8 mouse cellular contexts compared by ENCODE assay signal in the genomic region with DNA sequence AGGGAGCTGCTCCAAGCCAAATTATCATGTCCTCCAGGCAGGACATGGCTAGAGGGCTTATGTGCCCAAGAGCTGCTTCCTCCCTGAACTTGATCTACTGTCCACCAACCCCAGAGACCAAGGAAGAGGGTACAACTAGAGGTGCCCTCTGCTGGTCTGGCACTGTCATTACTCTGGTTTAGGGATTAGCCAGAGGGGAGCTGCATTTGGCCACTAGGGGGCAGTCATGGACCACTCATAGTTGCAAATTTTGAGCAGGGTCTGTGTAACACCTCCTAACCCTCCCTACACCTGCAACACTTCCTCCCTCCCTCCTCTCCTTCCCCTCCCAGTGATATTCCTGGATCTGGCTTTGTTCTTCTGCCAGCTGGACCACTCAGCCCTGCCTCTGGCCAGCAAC. TPM values are rescaled to one million over a fixed set of nuclear protein-coding genes. Genes with fewer than 3 reads are reported as not detected.
DNase-seq lines count a peak whose midpoint lies in the region; ATAC-seq and TF ChIP-seq lines count a peak whose summit lies in the region.
"Had no signal": no experiment of that assay in that cellular context is flagged by ENCODE, and none has a peak within 500 bp of the region (broad histone marks: within the 10 kb centered on the region; RNA-seq: fewer than 3 reads in every experiment).

No protein-coding gene starts in this region.

- intact Hi-C loops in gastrocnemius, adult 2 months (cut with DNase I): loop anchor here (2.0 kb wide), 1 partner anchor 102 kb away; no protein-coding TSS in a partner anchor
- intact Hi-C loops in left cerebral cortex, postnatal 25 days (cut with DNase I): loop anchor here (2.0 to 5.0 kb wide), 2 partner anchors 90 to 206 kb away; no protein-coding TSS in a partner anchor

- no peaks in the 10 kb centered on the region for H3K9me3 ChIP-seq in intestine, embryonic 14.5 days (ENCODE audit: control insufficient read depth, low read length)
- H3K9me3 ChIP-seq in midbrain, embryonic 12.5 days: no peaks in the 10 kb centered on the region
- H3K9me3 ChIP-seq: stomach, embryonic 15.5 days had no signal

- peaks cover 46% of the 10 kb centered on the region for H3K36me3 ChIP-seq in intestine, embryonic 14.5 days (ENCODE audit: control insufficient read depth, insufficient read depth, low read length)
- no peaks in the 10 kb centered on the region for H3K36me3 ChIP-seq in midbrain, embryonic 12.5 days

- 0 out of 2 replicates have a peak, but pooled peaks have one; percentile 7 for ATAC-seq in intestine, embryonic 14.5 days (replicated peaks; ENCODE audit: low FRiP score, low TSS enrichment, low read depth)
- ATAC-seq in midbrain, embryonic 12.5 days (ENCODE audit: low FRiP score, low read depth): peak; percentile 48; the same call in 1 of the 2 replicates

- no peak overlapping the region for H3K4me3 ChIP-seq in gastrocnemius, adult 2 months
- no peak overlapping the region for H3K4me3 ChIP-seq in intestine, embryonic 14.5 days (ENCODE audit: low read depth, low read length)
- no peak overlapping the region for H3K4me3 ChIP-seq in midbrain, embryonic 12.5 days
- H3K4me3 ChIP-seq: stomach, embryonic 15.5 days had no signal

- no peak overlapping the region for H3K9ac ChIP-seq in intestine, embryonic 14.5 days (ENCODE audit: low read length)
- no peak overlapping the region for H3K9ac ChIP-seq in midbrain, embryonic 12.5 days (replicated peaks)
- H3K9ac ChIP-seq: stomach, embryonic 15.5 days had no signal

- H3K4me2 ChIP-seq in intestine, embryonic 14.5 days (ENCODE audit: low read length): no peak overlapping the region
- H3K4me2 ChIP-seq in midbrain, embryonic 12.5 days (replicated peaks): no peak overlapping the region
- H3K4me2 ChIP-seq: stomach, embryonic 15.5 days had no signal

- H3K4me1 ChIP-seq in intestine, embryonic 14.5 days (replicated peaks; ENCODE audit: control insufficient read depth, insufficient read depth, low read length): peaks cover 16% of the 10 kb centered on the region
- peaks cover 15% of the 10 kb centered on the region for H3K4me1 ChIP-seq in midbrain, embryonic 12.5 days

- peak; percentile 88 for DNase-seq in ZHBTc4 (ENCODE audit: low read depth, low spot score)
- DNase-seq in cerebellum, postnatal 25 days: peak; percentile 73 to 85
- DNase-seq in gastrocnemius, adult 2 months: peak; percentile 89
- DNase-seq in intestine, embryonic 14.5 days (ENCODE audit: low spot score): peak; percentile 95
- peak; percentile 84 to 89 for DNase-seq in left cerebral cortex, postnatal 25 days (ENCODE audit: low spot score in 2 of 2)
- DNase-seq in skeletal muscle tissue, adult 2 months (ENCODE audit: low read depth, low spot score): peak; percentile 77

- H3K27me3 ChIP-seq in intestine, embryonic 14.5 days (replicated peaks; ENCODE audit: control insufficient read depth, insufficient read depth, low read length): peaks cover 6% of the 10 kb centered on the region; the same call in 1 of the 2 replicates
- H3K27me3 ChIP-seq in midbrain, embryonic 12.5 days: peaks cover 16% of the 10 kb centered on the region

- H3K27ac ChIP-seq in gastrocnemius, adult 2 months: no peak overlapping the region
- no peak overlapping the region for H3K27ac ChIP-seq in intestine, embryonic 14.5 days (ENCODE audit: low read depth)
- no peak overlapping the region for H3K27ac ChIP-seq in midbrain, embryonic 12.5 days (replicated peaks)
- H3K27ac ChIP-seq: stomach, embryonic 15.5 days had no signal

- TF ChIP-seq CTCF in gastrocnemius, adult 2 months (IDR thresholded peaks at IDR 0.05): no peak; the same call in 1 of the 2 replicates

RNA-seq across cellular contexts. Expression of gene Gm45837, which starts 2.1 kb away (rescaled TPM):
- total RNA-seq in gastrocnemius, adult 2 months (2021): not detected
- polyA plus RNA-seq in intestine, embryonic 14.5 days (2014; fragmentation: Nextera tagmentation; extraction: Ambion mirVana): 3.9 TPM in 1 of 2 replicates, not detected in the other
- total RNA-seq in left cerebral cortex, postnatal 25 days (2021): not detected
- not detected in 2 replicates for polyA plus RNA-seq in midbrain, embryonic 12.5 days (2016; fragmentation: Nextera tagmentation; extraction: Ambion mirVana)

RNA-seq across cellular contexts. Expression of gene Pde2a, which starts 8.7 kb away (rescaled TPM):
- total RNA-seq in gastrocnemius, adult 2 months (2021): 10 to 100 TPM; 21.2 to 28.5 TPM
- polyA plus RNA-seq in intestine, embryonic 14.5 days (2014; fragmentation: Nextera tagmentation; extraction: Ambion mirVana): 16.4 and 20.0 TPM in 2 replicates
- total RNA-seq in left cerebral cortex, postnatal 25 days (2021): 100 to 1,000 TPM; 377 to 383 TPM
- polyA plus RNA-seq in midbrain, embryonic 12.5 days (2016; fragmentation: Nextera tagmentation; extraction: Ambion mirVana): 16.1 and 17.8 TPM in 2 replicates

Comparison
In these comparisons a context has a peak if more than half of its experiments do, and no peak if none do; other contexts are left out.
1. RNA of gene Pde2a, which starts 8.7 kb away (total RNA-seq): 377 to 383 TPM in left cerebral cortex, postnatal 25 days; 21.2 to 28.5 TPM in gastrocnemius, adult 2 months; every median in the first group is over 10 times any median in the second.
2. Peak in every context shown above with its lines, with median percentiles within 50 percentile points of each other: DNase-seq.